Mouse (Mus musculus) hindbrain, embryonic 14.5 days (tissue): ENCODE measurements around the gene Ccdc144b. TPM values are rescaled to one million over a fixed set of nuclear protein-coding genes. Genes with fewer than 3 reads are reported as not detected.
A peak's percentile ranks its signal among the peaks of the same experiment; 100 is the strongest.

Experiments
- ATAC-seq: fragments of 200-750 bp; cut with Nextera tagmentation; 2 replicates; pipeline ENCODE4 v1.8.0; 2017; ENCODE audit warnings: moderate number of reproducible peaks, mild to moderate bottlenecking, moderate TSS enrichment, moderate library complexity; ENCODE audit not compliant: low FRiP score
- DNase-seq: peaks from one replicate; pipeline ENCODE4 v3.0.0-alpha.2; 2015; ENCODE audit warnings: low spot score
- H3K27ac ChIP-seq: fragments of 300-500 bp; sonication (generic); 2 replicates; pipeline ENCODE4 v1.5.1; 2014; ENCODE audit warnings: mild to moderate bottlenecking, moderate library complexity
- H3K27me3 ChIP-seq: fragments of 300-500 bp; sonication (generic); 2 replicates; pipeline ENCODE4 v1.6.1; 2014; ENCODE audit warnings: mild to moderate bottlenecking, low read length, mixed read lengths; ENCODE audit not compliant: control insufficient read depth, insufficient read depth
- H3K36me3 ChIP-seq: fragments of 300-500 bp; sonication (generic); replicated peaks from 2 replicates; pipeline ENCODE4 v1.6.1; 2014; ENCODE audit not compliant: control insufficient read depth, insufficient read depth
- H3K4me1 ChIP-seq: fragments of 300-500 bp; sonication (generic); replicated peaks from 2 replicates; pipeline ENCODE4 v1.6.1; 2014; ENCODE audit warnings: antibody characterized with exemption, low read length, mixed read lengths; ENCODE audit not compliant: control insufficient read depth, insufficient read depth
- H3K4me2 ChIP-seq: fragments of 300-500 bp; sonication (generic); replicated peaks from 2 replicates; pipeline ENCODE4 v1.6.1; 2014; ENCODE audit warnings: mild to moderate bottlenecking, moderate library complexity
- H3K4me3 ChIP-seq: fragments of 300-500 bp; sonication (generic); replicated peaks from 2 replicates; pipeline ENCODE4 v1.5.1; 2014; ENCODE audit warnings: mild to moderate bottlenecking, low read length
- H3K9ac ChIP-seq: fragments of 300-500 bp; sonication (generic); 2 replicates; pipeline ENCODE4 v1.6.1; 2014
- H3K9me3 ChIP-seq: fragments of 300-500 bp; sonication (generic); 2 replicates; pipeline ENCODE4 v1.6.1; 2016; ENCODE audit warnings: low read length; ENCODE audit not compliant: control insufficient read depth
- WGBS: fragments of 180-500 bp; shearing (Covaris S2); extraction: QIAGEN DNeasy Blood & Tissue Kit; methylation state at CpG from one replicate; pipeline ENCODE4 v1.1.7; 2014; 5-methylcytosine and 5-hydroxymethylcytosine counted together
- polyA plus RNA-seq: library from polyadenylated mRNA; unstranded; fragments of >200 nt; fragmentation: Nextera tagmentation; extraction: Ambion mirVana; gene quantifications from 2 replicates; pipeline ENCODE4 v1.2.1, GENCODE M21; 2014

Gene Ccdc144b
- not detected in 2 replicates for polyA plus RNA-seq

DNA sequence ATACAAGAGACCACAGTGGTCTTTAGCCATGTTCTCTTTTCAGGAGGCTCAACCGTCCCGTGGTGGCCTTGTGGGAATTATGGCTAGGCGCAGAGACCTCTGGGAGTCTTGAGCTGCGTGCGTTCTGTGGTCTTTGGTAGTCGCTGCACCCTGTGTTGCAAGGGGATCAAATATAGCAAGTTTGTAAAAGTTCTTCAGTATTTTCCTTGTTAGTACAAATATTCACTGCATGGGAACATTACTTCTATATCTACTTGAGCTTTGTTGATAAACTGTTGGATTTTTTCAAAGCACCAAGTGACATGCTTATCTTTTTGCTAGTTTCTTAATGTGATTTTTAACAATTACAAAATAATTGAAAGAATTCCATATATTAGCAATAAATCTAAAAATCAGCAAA is at the start of gene Ccdc144b:
Gene Ccdc144b, minus strand, starts transcription at position 101 of the 400 bp plus-strand sequence.
- no peak within 1 kb of the TSS for H3K9ac ChIP-seq
- H3K9me3 ChIP-seq: no peaks in the 10 kb centered on the region
- no peak within 1 kb of the TSS for H3K4me3 ChIP-seq
- DNase-seq (peak; percentile 9), ATAC-seq (no peak)
- 94% methylated on average over 6 of the region's 6 CpGs for WGBS
- no peaks in the 10 kb centered on the region for H3K27me3 ChIP-seq
- H3K36me3 ChIP-seq: no peaks in the 10 kb centered on the region
- H3K4me2 ChIP-seq: no peak within 1 kb of the TSS
- no peak within 1 kb of the TSS for H3K27ac ChIP-seq
- H3K4me1 ChIP-seq: no peaks in the 10 kb centered on the region

DNA sequence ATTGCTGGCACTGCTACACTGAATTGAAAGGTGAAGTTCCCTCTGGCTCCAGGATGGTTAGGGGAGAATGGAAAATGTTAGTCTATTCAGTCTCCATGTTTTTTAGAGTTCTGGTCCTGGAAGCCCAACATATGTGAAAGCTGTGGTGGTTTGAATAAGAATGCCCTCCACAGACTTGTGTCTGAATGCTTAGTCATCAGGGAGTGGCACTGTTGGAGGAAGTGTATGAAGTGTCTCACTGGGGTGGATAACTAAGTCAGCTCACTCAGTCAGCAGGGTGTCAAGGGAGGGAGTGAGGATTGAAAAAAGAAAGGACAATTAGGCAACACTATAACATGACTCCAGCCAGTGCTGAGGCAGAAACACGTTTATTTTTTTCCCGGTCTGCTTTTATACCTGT is 42.0 kb upstream of the Ccdc144b start:
- H3K36me3 ChIP-seq: peaks cover 17% of the 10 kb centered on the region
- no peak overlapping the region for H3K4me3 ChIP-seq
- WGBS: 87% methylated on average over 2 of the region's 2 CpGs
- H3K4me2 ChIP-seq: no peak overlapping the region
- H3K27me3 ChIP-seq: no peaks in the 10 kb centered on the region
- no peaks in the 10 kb centered on the region for H3K4me1 ChIP-seq
- no peak overlapping the region for H3K27ac ChIP-seq
- no peak overlapping the region for H3K9ac ChIP-seq
- DNase-seq (no peak), ATAC-seq (no peak)
- no peaks in the 10 kb centered on the region for H3K9me3 ChIP-seq

GRCm38 (mm10) chr3:36087591-36087990 is 34.2 kb upstream of the Ccdc144b start:
- Histone ChIP-seq H3K9me3 (no peaks in the 10 kb centered on the region), H3K4me3 (no peak overlapping the region), H3K4me1 (no peaks in the 10 kb centered on the region), H3K27ac (no peak overlapping the region), H3K36me3 (peaks cover 90% of the 10 kb centered on the region), H3K4me2 (no peak overlapping the region), H3K9ac (no peak overlapping the region), H3K27me3 (no peaks in the 10 kb centered on the region)
- no peak for DNase-seq
- ATAC-seq: 0 out of 2 replicates have a peak, but pooled peaks have one; percentile 37
- 93% methylated on average over 9 of the region's 9 CpGs for WGBS

- H3K4me2 ChIP-seq: no peak overlapping the region
- over 99% methylated on average over 5 of the region's 5 CpGs for WGBS
- peaks cover 96% of the 10 kb centered on the region for H3K36me3 ChIP-seq
- no peaks in the 10 kb centered on the region for H3K27me3 ChIP-seq
- no peak overlapping the region for H3K27ac ChIP-seq
- ATAC-seq: no peak
- DNase-seq: no peak
- no peak overlapping the region for H3K4me3 ChIP-seq
- no peak overlapping the region for H3K9ac ChIP-seq
- H3K4me1 ChIP-seq: no peaks in the 10 kb centered on the region
- no peaks in the 10 kb centered on the region for H3K9me3 ChIP-seq
Observed at GRCm38 (mm10) chr3:36085394-36085793, 32.0 kb upstream of the Ccdc144b start.

- peaks cover 96% of the 10 kb centered on the region for H3K36me3 ChIP-seq
- H3K4me3 ChIP-seq: no peak overlapping the region
- no peak overlapping the region for H3K4me2 ChIP-seq
- DNase-seq (no peak), ATAC-seq (no peak)
- no peaks in the 10 kb centered on the region for H3K9me3 ChIP-seq
- no peaks in the 10 kb centered on the region for H3K27me3 ChIP-seq
- H3K9ac ChIP-seq: no peak overlapping the region
- no peaks in the 10 kb centered on the region for H3K4me1 ChIP-seq
- WGBS: 95% methylated on average over 7 of the region's 7 CpGs
- no peak overlapping the region for H3K27ac ChIP-seq
Observed at GRCm38 (mm10) chr3:36083381-36083780, 30.0 kb upstream of the Ccdc144b start.

GRCm38 (mm10) chr3:36082843-36083242 is 29.5 kb upstream of the Ccdc144b start:
- H3K4me3 ChIP-seq: no peak overlapping the region
- DNase-seq (no peak), ATAC-seq (no peak)
- H3K27ac ChIP-seq: no peak overlapping the region
- no peaks in the 10 kb centered on the region for H3K4me1 ChIP-seq
- no peak overlapping the region for H3K9ac ChIP-seq
- peaks cover 96% of the 10 kb centered on the region for H3K36me3 ChIP-seq
- H3K9me3 ChIP-seq: no peaks in the 10 kb centered on the region
- WGBS: 98% methylated on average over 4 of the region's 4 CpGs
- no peaks in the 10 kb centered on the region for H3K27me3 ChIP-seq
- H3K4me2 ChIP-seq: no peak overlapping the region

DNA sequence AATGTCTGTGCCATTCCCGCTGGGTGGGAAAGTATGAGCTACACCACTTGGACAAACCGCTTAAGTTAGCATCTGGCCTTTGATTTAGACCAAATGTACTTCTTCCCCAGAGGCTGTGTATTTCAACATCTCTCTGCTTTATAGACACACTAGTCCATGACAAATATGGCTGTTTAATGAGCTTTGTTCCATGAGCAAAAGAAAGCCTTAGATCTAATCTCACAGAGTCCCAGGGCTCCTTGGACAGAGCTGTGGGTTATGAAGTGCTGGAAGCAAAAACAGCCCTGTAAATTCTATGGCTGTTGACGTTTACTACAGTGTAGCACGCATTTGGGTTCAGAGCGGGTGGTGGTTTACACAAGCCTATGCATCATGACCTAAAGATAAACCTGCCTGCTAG is 27.4 kb upstream of the Ccdc144b start:
- Histone ChIP-seq H3K4me2 (no peak overlapping the region), H3K27ac (no peak overlapping the region), H3K36me3 (peaks cover 96% of the 10 kb centered on the region), H3K9ac (no peak overlapping the region), H3K4me1 (no peaks in the 10 kb centered on the region), H3K27me3 (no peaks in the 10 kb centered on the region), H3K4me3 (no peak overlapping the region), H3K9me3 (no peaks in the 10 kb centered on the region)
- 93% methylated on average over 5 of the region's 5 CpGs for WGBS
- DNase-seq (no peak), ATAC-seq (no peak)

DNA sequence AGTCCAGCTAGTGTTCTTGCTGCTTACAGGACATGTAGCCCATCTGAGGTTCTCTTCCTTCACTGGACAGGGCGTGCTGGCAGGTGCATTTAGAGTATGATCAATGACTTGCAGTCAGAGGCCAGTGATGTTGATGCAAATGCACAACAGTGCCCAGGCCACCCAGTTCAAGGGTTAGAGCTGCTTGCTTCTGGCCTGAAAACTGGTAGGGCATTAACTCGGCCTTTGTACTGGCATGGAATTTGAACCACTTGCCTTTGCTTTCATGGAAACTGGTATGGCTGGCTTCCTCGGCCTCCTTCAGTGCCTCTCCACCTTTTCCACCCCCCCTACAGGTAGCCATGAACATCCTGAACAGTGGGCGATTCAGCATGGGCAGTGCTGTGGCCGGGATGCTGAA is 26.5 kb upstream of the Ccdc144b start:
- H3K4me1 ChIP-seq: no peaks in the 10 kb centered on the region
- H3K27me3 ChIP-seq: no peaks in the 10 kb centered on the region
- no peak overlapping the region for H3K4me2 ChIP-seq
- 96% methylated on average over 5 of the region's 5 CpGs for WGBS
- ATAC-seq (no peak), DNase-seq (no peak)
- H3K9me3 ChIP-seq: no peaks in the 10 kb centered on the region
- no peak overlapping the region for H3K9ac ChIP-seq
- no peak overlapping the region for H3K27ac ChIP-seq
- no peak overlapping the region for H3K4me3 ChIP-seq
- H3K36me3 ChIP-seq: peaks cover 96% of the 10 kb centered on the region

GRCm38 (mm10) chr3:36077386-36077785 is 24.0 kb upstream of the Ccdc144b start:
- H3K27ac ChIP-seq: no peak overlapping the region
- no peaks in the 10 kb centered on the region for H3K27me3 ChIP-seq
- 96% methylated on average over 3 of the region's 3 CpGs for WGBS
- no peaks in the 10 kb centered on the region for H3K4me1 ChIP-seq
- no peak overlapping the region for H3K4me3 ChIP-seq
- peaks cover 90% of the 10 kb centered on the region for H3K36me3 ChIP-seq
- DNase-seq (no peak), ATAC-seq (no peak)
- no peak overlapping the region for H3K4me2 ChIP-seq
- no peaks in the 10 kb centered on the region for H3K9me3 ChIP-seq
- no peak overlapping the region for H3K9ac ChIP-seq

- 97% methylated on average over 6 of the region's 6 CpGs for WGBS
- H3K36me3 ChIP-seq: peaks cover 81% of the 10 kb centered on the region
- no peak overlapping the region for H3K27ac ChIP-seq
- H3K4me1 ChIP-seq: no peaks in the 10 kb centered on the region
- H3K27me3 ChIP-seq: no peaks in the 10 kb centered on the region
- no peak for ATAC-seq
- no peak overlapping the region for H3K4me3 ChIP-seq
- no peak for DNase-seq
- H3K4me2 ChIP-seq: no peak overlapping the region
- no peaks in the 10 kb centered on the region for H3K9me3 ChIP-seq
- H3K9ac ChIP-seq: no peak overlapping the region
Observed at GRCm38 (mm10) chr3:36075466-36075865, 22.1 kb upstream of the Ccdc144b start.
